Mouse (Mus musculus): ENCODE measurements at regions not wholly inside any gene's neighbourhood (a gene's known extent, or its start where the extent isn't known, plus 50 kb on each side); places are given as distances from the start of the nearest gene placed in this dataset.

GRCm38 (mm10) chr4:95339822-95340221 lies 217.5 kb upstream of the Fggy start:
- POLR2A ChIA-PET, result no interaction called here
- CTCF ChIA-PET, result no interaction called here

- ChIA-PET CTCF (no interaction called here), POLR2A (no interaction called here)
These were observed 216.4 kb upstream of the Fggy start for GRCm38 (mm10) chr4:95340926-95341325.

- CTCF ChIA-PET, result no interaction called here
- POLR2A ChIA-PET, result no interaction called here
These were observed 210.5 kb upstream of the Fggy start for GRCm38 (mm10) chr4:95346722-95347197.

GRCm38 (mm10) chr4:95347436-95347835 lies 209.9 kb upstream of the Fggy start:
- ChIA-PET CTCF (no interaction called here), POLR2A (no interaction called here)

GRCm38 (mm10) chr4:95348405-95349123 lies 208.7 kb upstream of the Fggy start:
- CTCF ChIA-PET, result no interaction called here
- POLR2A ChIA-PET, result no interaction called here

GRCm38 (mm10) chr4:95353894-95354319 lies 203.4 kb upstream of the Fggy start:
- ChIA-PET CTCF (no interaction called here), POLR2A (interaction anchor here in 1 of 4 experiments (0.9 kb wide), 1 partner anchor 302 kb away, joined by 3 read pairs; the partner anchor contains the start of gene Jun)

- POLR2A ChIA-PET, result no interaction called here
- CTCF ChIA-PET, result no interaction called here
These were observed 198.6 kb upstream of the Fggy start for GRCm38 (mm10) chr4:95358674-95359073.

GRCm38 (mm10) chr4:95360336-95360967 lies 196.9 kb upstream of the Fggy start:
- POLR2A ChIA-PET, result interaction anchor here in 2 of 4 experiments (1.1 to 1.4 kb wide), 2 partner anchors 307 to 309 kb away, joined by 3 to 6 read pairs; partner anchors contain the start of gene Jun (in 1 of the 2)
- CTCF ChIA-PET, result no interaction called here

GRCm38 (mm10) chr4:95364376-95365082 lies 192.8 kb upstream of the Fggy start:
- ChIA-PET POLR2A (interaction anchor here in 1 of 4 experiments (1.4 kb wide), 1 partner anchor 12 kb away, joined by 3 read pairs; no protein-coding TSS in a partner anchor), CTCF (no interaction called here)

- ChIA-PET POLR2A (interaction anchor here in 1 of 4 experiments (1.2 to 1.4 kb wide), 2 partner anchors 8 to 13 kb away, joined by 3 to 7 read pairs; no protein-coding TSS in a partner anchor), CTCF (no interaction called here)
These were observed 180.9 kb upstream of the Fggy start for GRCm38 (mm10) chr4:95376386-95376785.

- POLR2A ChIA-PET, result interaction anchor here in 1 of 4 experiments (1.2 kb wide), 1 partner anchor 14 kb away, joined by 3 read pairs; no protein-coding TSS in a partner anchor
- CTCF ChIA-PET, result no interaction called here
These were observed 179.8 kb upstream of the Fggy start for GRCm38 (mm10) chr4:95377222-95378134.

- POLR2A ChIA-PET, result no interaction called here
- CTCF ChIA-PET, result no interaction called here
These were observed 178.7 kb upstream of the Fggy start for GRCm38 (mm10) chr4:95378645-95379044.

- ChIA-PET POLR2A (no interaction called here), CTCF (no interaction called here)
These were observed 174.0 kb upstream of the Fggy start for GRCm38 (mm10) chr4:95383216-95383892.

GRCm38 (mm10) chr4:95385552-95385951 lies 171.8 kb upstream of the Fggy start:
- ChIA-PET POLR2A (interaction anchor here in 1 of 4 experiments (1.9 kb wide), 1 partner anchor 10 kb away, joined by 7 read pairs; no protein-coding TSS in a partner anchor), CTCF (no interaction called here)

GRCm38 (mm10) chr4:95386021-95386420 lies 171.3 kb upstream of the Fggy start:
- ChIA-PET CTCF (interaction anchor here in 1 of 4 experiments (0.6 kb wide), 1 partner anchor 301 kb away, joined by 3 read pairs; no protein-coding TSS in a partner anchor), POLR2A (interaction anchor here in 1 of 4 experiments (1.1 kb wide), 1 partner anchor 333 kb away, joined by 4 read pairs; no protein-coding TSS in a partner anchor)

- POLR2A ChIA-PET, result no interaction called here
- CTCF ChIA-PET, result no interaction called here
These were observed 168.8 kb upstream of the Fggy start for GRCm38 (mm10) chr4:95388556-95388955.

GRCm38 (mm10) chr4:95389647-95390046 lies 167.7 kb upstream of the Fggy start:
- POLR2A ChIA-PET, result no interaction called here
- CTCF ChIA-PET, result no interaction called here

- ChIA-PET CTCF (no interaction called here), POLR2A (interaction anchor here in 1 of 4 experiments (0.6 kb wide), 1 partner anchor 338 kb away, joined by 3 read pairs; no protein-coding TSS in a partner anchor)
These were observed 166.8 kb upstream of the Fggy start for GRCm38 (mm10) chr4:95390549-95390948.

Data from embryonic stem cell, embryonic (primary cell).